Mouse (Mus musculus) liver, adult 2 months (tissue): ENCODE results near the gene Mapre3.

Experiments used
- CTCF ChIP-seq: fragments of 200-500 bp; IDR thresholded peaks from 2 replicates; pipeline ENCODE4 v1.5.1; 2011; ENCODE audit warnings: low read depth, low read length, control low read depth
- POLR2A ChIP-seq: fragments of 200-500 bp; IDR thresholded peaks from 2 replicates; pipeline ENCODE4 v1.6.1; 2011; ENCODE audit warnings: low read length, control low read depth; ENCODE audit not compliant: insufficient read depth; ENCODE audit errors: extremely low read depth

DNA sequence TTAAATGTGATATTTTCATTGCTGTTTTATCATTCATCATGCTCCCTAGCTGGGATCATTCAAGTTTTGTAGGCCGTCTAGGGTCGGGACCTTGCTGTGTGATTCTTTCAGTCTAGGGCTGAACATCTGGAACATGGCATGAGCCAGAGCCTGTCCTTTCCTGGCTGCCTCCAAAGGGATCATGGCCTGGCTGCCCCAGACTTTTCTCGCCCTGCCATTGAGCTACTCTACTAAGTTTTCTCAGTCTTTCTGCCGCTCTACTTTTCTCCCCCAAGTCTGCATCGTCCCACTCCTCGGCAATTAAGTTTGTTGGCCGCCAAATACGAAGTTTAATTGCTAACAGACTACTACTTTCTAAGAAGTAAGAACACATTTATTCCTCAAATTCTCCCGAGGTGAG, 54.5 kb downstream of the Mapre3 start:
- TF ChIP-seq CTCF = no peak
- TF ChIP-seq POLR2A = no peak
